Mouse (Mus musculus) frontal cortex, postnatal 10 days (tissue): Measurements from ENCODE around the gene Olfr141.

Source experiments
- DNase-seq, 2 experiments: peaks; one replicate each; pipeline ENCODE4 v3.0.0; 2022; ENCODE audit warnings: low spot score in 2 of 2, mixed read lengths in 1 of 2

The Olfr141 gene

GRCm38 (mm10) chr2:86809918-86810317, at the start of gene Olfr141:
Gene Olfr141, minus strand, starts transcription at chr2:86810018.
- no peak for DNase-seq

GRCm38 (mm10) chr2:86851596-86851995, 41.8 kb upstream of the Olfr141 start, which contains the start of gene Olfr1095:
Gene Olfr1095, minus strand, starts transcription at chr2:86851696.
- DNase-seq: no peak

GRCm38 (mm10) chr2:86824363-86824762, 14.5 kb upstream of the Olfr141 start, which contains the start of gene Olfr1094:
Gene Olfr1094, plus strand, starts transcription at chr2:86824663.
- DNase-seq: no peak

- DNase-seq: no peak
These were observed 27.6 kb downstream of the Olfr141 start, which contains the start of gene Olfr1093 for GRCm38 (mm10) chr2:86782179-86782578. Gene Olfr1093, plus strand, starts transcription at chr2:86782479.

- no peak for DNase-seq
These were observed 48.8 kb downstream of the Olfr141 start for GRCm38 (mm10) chr2:86761050-86761449.

GRCm38 (mm10) chr2:86758893-86759292, 50.9 kb downstream of the Olfr141 start, which contains the start of gene Olfr1090:
Gene Olfr1090, minus strand, starts transcription at chr2:86758993.
- DNase-seq: no peak
